Mouse (Mus musculus) embryo, embryonic 9.5 days (tissue): ENCODE measurements around the gene Prps1l1.

Experiments
- DNase-seq: peaks from one replicate; pipeline ENCODE4 v3.0.0-alpha.2; 2017; ENCODE audit errors: extremely low spot score

Gene Prps1l1

GRCm38 (mm10) chr12:34984461-34984860 is at the start of gene Prps1l1:
Prps1l1 (plus strand) TSS chr12:34984761.
- DNase-seq = no peak

GRCm38 (mm10) chr12:34937918-34938317 is 46.6 kb upstream of the Prps1l1 start:
- no peak for DNase-seq

GRCm38 (mm10) chr12:34949066-34949706 is 35.4 kb upstream of the Prps1l1 start:
- DNase-seq = no peak

- DNase-seq = no peak
Observed at GRCm38 (mm10) chr12:34975991-34976390, 8.6 kb upstream of the Prps1l1 start.

- no peak for DNase-seq
Observed at GRCm38 (mm10) chr12:34985865-34986264, 1.3 kb downstream of the Prps1l1 start.

GRCm38 (mm10) chr12:34989537-34990200 is 5.1 kb downstream of the Prps1l1 start:
- DNase-seq = no peak

GRCm38 (mm10) chr12:34990387-34990786 is 5.8 kb downstream of the Prps1l1 start:
- DNase-seq = no peak

- DNase-seq = no peak
Observed at GRCm38 (mm10) chr12:34991900-34992299, 7.3 kb downstream of the Prps1l1 start.

GRCm38 (mm10) chr12:34997597-34998182 is 13.1 kb downstream of the Prps1l1 start:
- DNase-seq = no peak

- DNase-seq = no peak
Observed at GRCm38 (mm10) chr12:34998778-34999467, 14.4 kb downstream of the Prps1l1 start.

- no peak for DNase-seq
Observed at GRCm38 (mm10) chr12:35000323-35000722, 15.8 kb downstream of the Prps1l1 start.

GRCm38 (mm10) chr12:35005748-35006147 is 21.2 kb downstream of the Prps1l1 start:
- DNase-seq = no peak

GRCm38 (mm10) chr12:35007851-35008250 is 23.3 kb downstream of the Prps1l1 start:
- no peak for DNase-seq

GRCm38 (mm10) chr12:35008340-35009137 is 24.0 kb downstream of the Prps1l1 start:
- peak; percentile 12 for DNase-seq

GRCm38 (mm10) chr12:35011462-35011861 is 26.9 kb downstream of the Prps1l1 start:
- DNase-seq = no peak

GRCm38 (mm10) chr12:35013950-35014349 is 29.4 kb downstream of the Prps1l1 start:
- no peak for DNase-seq

- no peak for DNase-seq
Observed at GRCm38 (mm10) chr12:35016056-35016455, 31.5 kb downstream of the Prps1l1 start.

- DNase-seq = no peak
Observed at GRCm38 (mm10) chr12:35016481-35017250, 32.1 kb downstream of the Prps1l1 start.

GRCm38 (mm10) chr12:35018679-35019237 is 34.2 kb downstream of the Prps1l1 start:
- DNase-seq = no peak

- DNase-seq = no peak
Observed at GRCm38 (mm10) chr12:35021285-35021684, 36.7 kb downstream of the Prps1l1 start.

- DNase-seq = no peak
Observed at GRCm38 (mm10) chr12:35022066-35022465, 37.5 kb downstream of the Prps1l1 start.
